Mouse (Mus musculus) CH12.LX (cell line): ENCODE results near the gene Pick1. TPM values are rescaled to one million over a fixed set of nuclear protein-coding genes. Genes with fewer than 3 reads are reported as not detected.

Experiments used
- DNase-seq: peaks from one replicate; pipeline ENCODE4 v3.0.0-alpha.2; 2013; ENCODE audit errors: extremely low read depth
- H3K27ac ChIP-seq: 2 replicates; pipeline ENCODE4 v1.5.1; 2012; ENCODE audit warnings: low read depth, mild to moderate bottlenecking, control low read depth, moderate library complexity; ENCODE audit not compliant: insufficient read depth
- H3K27me3 ChIP-seq: replicated peaks from 2 replicates; pipeline ENCODE3; 2012; ENCODE audit warnings: inconsistent platforms
- H3K36me3 ChIP-seq, 2 experiments: replicated peaks in 1 of 2; 2 replicates each; pipeline versions ENCODE3 to v1.6.1; 2012; ENCODE audit warnings: inconsistent platforms in 1 of 2, low read length in 1 of 2, mild to moderate bottlenecking in 1 of 2, mixed read lengths in 1 of 2, moderate library complexity in 1 of 2; ENCODE audit not compliant: control insufficient read depth in 1 of 2, insufficient read depth in 1 of 2
- H3K4me1 ChIP-seq, 2 experiments: 2 replicates each; pipeline ENCODE4 v1.6.1; 2012; ENCODE audit warnings: inconsistent platforms in 1 of 2, moderate library complexity in 1 of 2; ENCODE audit not compliant: insufficient read depth in 2 of 2, control insufficient read depth in 1 of 2
- H3K4me2 ChIP-seq: 2 replicates; pipeline ENCODE4 v1.6.1; 2012; ENCODE audit warnings: low read depth, mild to moderate bottlenecking, control low read depth; ENCODE audit not compliant: poor library complexity, insufficient read depth, severe bottlenecking
- H3K4me3 ChIP-seq, 3 experiments: fragments of 150-350 bp in 1 of 3; sonication (generic) in 1 of 3; replicated peaks in 1 of 3; 2 replicates each; pipeline versions ENCODE3 to v1.5.1; 2011 to 2012; ENCODE audit warnings: low read depth in 2 of 3, low read length in 2 of 3, mild to moderate bottlenecking in 2 of 3, moderate library complexity in 2 of 3, control low read depth in 1 of 3, improper control_type of control experiment in 1 of 3, inconsistent platforms in 1 of 3, mixed read lengths in 1 of 3; ENCODE audit not compliant: poor library complexity in 1 of 3
- H3K79me2 ChIP-seq: replicated peaks from 2 replicates; pipeline ENCODE4 v1.6.1; 2012; ENCODE audit warnings: mild to moderate bottlenecking, moderate library complexity; ENCODE audit not compliant: control insufficient read depth, poor library complexity, insufficient read depth, severe bottlenecking; ENCODE audit errors: extremely low read depth
- H3K9ac ChIP-seq: 2 replicates; pipeline ENCODE4 v1.6.1; 2012; ENCODE audit warnings: low read depth, mild to moderate bottlenecking, control low read depth, moderate library complexity; ENCODE audit not compliant: insufficient read depth
- H3K9me3 ChIP-seq: replicated peaks from 2 replicates; pipeline ENCODE3; 2012; ENCODE audit warnings: low read length, inconsistent platforms, mixed read lengths
- BHLHE40 ChIP-seq: IDR thresholded peaks from 2 replicates; pipeline ENCODE4 v1.6.1; 2011; ENCODE audit warnings: mild to moderate bottlenecking, low read depth, low read length, improper control_type of control experiment
- CHD1 ChIP-seq: IDR thresholded peaks from 2 replicates; pipeline ENCODE4 v1.6.1; 2012; ENCODE audit warnings: low read depth, low read length, improper control_type of control experiment, inconsistent platforms
- CHD2 ChIP-seq: IDR thresholded peaks from 2 replicates; pipeline ENCODE4 v1.6.1; 2011; ENCODE audit warnings: low read length, improper control_type of control experiment
- CTCF ChIP-seq, 2 experiments: IDR thresholded peaks in 1 of 2; conservative IDR thresholded peaks in 1 of 2; 2 replicates each; pipeline ENCODE4 v1.5.1; 2011 to 2012; ENCODE audit warnings: low read depth in 2 of 2, low read length in 2 of 2, improper control_type of control experiment in 1 of 2, inconsistent platforms in 1 of 2, mild to moderate bottlenecking in 1 of 2, moderate library complexity in 1 of 2
- E2F4 ChIP-seq: IDR thresholded peaks from 2 replicates; pipeline ENCODE4 v1.6.1; 2011; ENCODE audit warnings: low read depth, low read length, improper control_type of control experiment; ENCODE audit not compliant: insufficient replicate concordance
- ELF1 ChIP-seq: IDR thresholded peaks from 2 replicates; pipeline ENCODE4 v1.6.1; 2014; ENCODE audit warnings: low read depth, mild to moderate bottlenecking, inconsistent platforms, low read length, improper control_type of control experiment
- ETS1 ChIP-seq: conservative IDR thresholded peaks from 2 replicates; pipeline ENCODE4 v1.6.1; 2012; ENCODE audit warnings: low read depth, mild to moderate bottlenecking, inconsistent platforms, low read length, improper control_type of control experiment, moderate library complexity
- GABPA ChIP-seq: IDR thresholded peaks from 2 replicates; pipeline ENCODE4 v1.6.1; 2012; ENCODE audit warnings: low read depth, low read length, improper control_type of control experiment, inconsistent platforms; ENCODE audit not compliant: insufficient replicate concordance
- IRF4 ChIP-seq: IDR thresholded peaks from 2 replicates; pipeline ENCODE4 v1.6.1; 2014; ENCODE audit warnings: low read depth, mild to moderate bottlenecking, inconsistent platforms, low read length, improper control_type of control experiment
- JUN ChIP-seq: IDR thresholded peaks from 2 replicates; pipeline ENCODE4 v1.6.1; 2011; ENCODE audit warnings: low read depth, mild to moderate bottlenecking, low read length, improper control_type of control experiment, moderate library complexity; ENCODE audit not compliant: insufficient read depth
- JUND ChIP-seq: conservative IDR thresholded peaks from 2 replicates; pipeline ENCODE4 v1.6.1; 2011; ENCODE audit warnings: low read depth, low read length, improper control_type of control experiment
- MAFK ChIP-seq: IDR thresholded peaks from 2 replicates; pipeline ENCODE4 v1.6.1; 2011; ENCODE audit warnings: low read length, improper control_type of control experiment; ENCODE audit not compliant: insufficient replicate concordance
- MAX ChIP-seq: IDR thresholded peaks from 2 replicates; pipeline ENCODE4 v1.6.1; 2011; ENCODE audit warnings: low read length, improper control_type of control experiment
- MEF2A ChIP-seq: IDR thresholded peaks from 2 replicates; pipeline ENCODE4 v1.6.1; 2014; ENCODE audit warnings: low read depth, mild to moderate bottlenecking, inconsistent platforms, low read length, improper control_type of control experiment, borderline replicate concordance
- NELFE ChIP-seq: IDR thresholded peaks from 2 replicates; pipeline ENCODE4 v1.6.1; 2011; ENCODE audit warnings: low read depth, low read length, improper control_type of control experiment
- PAX5 ChIP-seq: IDR thresholded peaks from 2 replicates; pipeline ENCODE4 v1.6.1; 2012; ENCODE audit warnings: low read length, inconsistent platforms, mixed read lengths
- POLR2A ChIP-seq: IDR thresholded peaks from 2 replicates; pipeline ENCODE4 v1.6.1; 2011; ENCODE audit warnings: low read depth, mild to moderate bottlenecking, improper control_type of control experiment, low read length
- POLR2AphosphoS2 ChIP-seq: IDR thresholded peaks from 2 replicates; pipeline ENCODE4 v1.6.1; 2011; ENCODE audit warnings: low read depth, low read length, improper control_type of control experiment
- SIN3A ChIP-seq: IDR thresholded peaks from 2 replicates; pipeline ENCODE4 v1.6.1; 2012; ENCODE audit warnings: low read length, improper control_type of control experiment, inconsistent platforms
- SMC3 ChIP-seq: IDR thresholded peaks from 2 replicates; pipeline ENCODE4 v1.6.1; 2011; ENCODE audit warnings: low read depth, low read length, improper control_type of control experiment
- TBP ChIP-seq: conservative IDR thresholded peaks from 2 replicates; pipeline ENCODE4 v1.6.1; 2011; ENCODE audit warnings: low read depth, low read length, improper control_type of control experiment
- TCF12 ChIP-seq: IDR thresholded peaks from 2 replicates; pipeline ENCODE4 v1.6.1; 2014; ENCODE audit warnings: low read depth, mild to moderate bottlenecking, inconsistent platforms, low read length, improper control_type of control experiment
- USF1 ChIP-seq: IDR thresholded peaks from 2 replicates; pipeline ENCODE4 v1.6.1; 2014; ENCODE audit warnings: low read depth, mild to moderate bottlenecking, inconsistent platforms, low read length, improper control_type of control experiment
- USF2 ChIP-seq: conservative IDR thresholded peaks from 2 replicates; pipeline ENCODE4 v1.6.1; 2011; ENCODE audit warnings: low read depth, low read length, improper control_type of control experiment
- ZC3H11A ChIP-seq: IDR thresholded peaks from 2 replicates; pipeline ENCODE4 v1.6.1; 2012; ENCODE audit warnings: low read depth, mild to moderate bottlenecking, inconsistent platforms, low read length, improper control_type of control experiment
- ZKSCAN1 ChIP-seq: IDR thresholded peaks from 2 replicates; pipeline ENCODE4 v1.6.1; 2012; ENCODE audit warnings: low read depth, inconsistent platforms, low read length, improper control_type of control experiment, borderline replicate concordance
- dilution Hi-C: fragments of 300-500 bp; cut with MboI; formaldehyde crosslinking; loops from 2 replicates; pipeline ENCODE4 v1.14.3; 2020; ENCODE audit warnings: low sequenced_read_pairs; ENCODE audit not compliant: extremely low pct_unique_long_range_greater_than_20kb, extremely low pct_ligation_motif_present
- in situ Hi-C: fragments of 300-500 bp; cut with MboI; formaldehyde crosslinking; loops from 3 replicates; pipeline ENCODE4 v1.14.3; 2019; ENCODE audit warnings: low sequenced_read_pairs, low pct_ligation_motif_present, low pct_unique_long_range_greater_than_20kb, mixed read lengths
- polyA plus RNA-seq: library from polyadenylated mRNA; unstranded; fragments of >175 nt; gene quantifications from 2 replicates; pipeline ENCODE4 v1.2.1, GENCODE M21; 2012; ENCODE audit warnings: low read depth; ENCODE audit not compliant: insufficient read length
- total RNA-seq, 2 experiments: library from RNA; depleted of rRNA; stranded (reverse); fragments of 300-350 nt in 1 of 2; fragments of >200 nt in 1 of 2; gene quantifications; 2 replicates each; pipeline ENCODE4 v1.2.3; 2012 to 2014

Pick1 gene
- total and polyA plus RNA-seq, 3 experiments, result 13.9 to 23.4 (median 14.9) TPM

GRCm38 (mm10) chr15:79262786-79263309 is 33.9 kb downstream of the Pick1 start:
- H3K9me3 ChIP-seq, result peaks cover 24% of the 10 kb centered on the region
- TF ChIP-seq NELFE (no peak), POLR2AphosphoS2 (no peak), JUN (no peak), ZC3H11A (no peak), ELF1 (no peak), POLR2A (no peak), BHLHE40 (no peak), SMC3 (no peak), TBP (no peak), SIN3A (no peak), E2F4 (no peak), GABPA (no peak), USF2 (no peak), MAX (no peak), MAFK (no peak), PAX5 (no peak), MEF2A (no peak), CTCF (conservative IDR thresholded peaks at IDR 0.05 in 1 of 2, IDR thresholded peaks at IDR 0.05 in 1 of 2; ENCODE audit: low read depth in 2 of 2, low read length in 2 of 2) (no peak)
- H3K36me3 ChIP-seq, result no peaks in the 10 kb centered on the region
- in situ Hi-C loops (no loop called here), dilution Hi-C loops (no loop called here)
- H3K4me2 ChIP-seq, result no peak overlapping the region
- H3K4me3 ChIP-seq, result no peak overlapping the region
- H3K27me3 ChIP-seq, result peaks cover 10% of the 10 kb centered on the region
- no peak overlapping the region for H3K9ac ChIP-seq
- H3K4me1 ChIP-seq, result peaks cover 8 to 12% of the 10 kb centered on the region in 2 experiments
- no peaks in the 10 kb centered on the region for H3K79me2 ChIP-seq
- DNase-seq, result no peak
- H3K27ac ChIP-seq, result no peak overlapping the region

DNA sequence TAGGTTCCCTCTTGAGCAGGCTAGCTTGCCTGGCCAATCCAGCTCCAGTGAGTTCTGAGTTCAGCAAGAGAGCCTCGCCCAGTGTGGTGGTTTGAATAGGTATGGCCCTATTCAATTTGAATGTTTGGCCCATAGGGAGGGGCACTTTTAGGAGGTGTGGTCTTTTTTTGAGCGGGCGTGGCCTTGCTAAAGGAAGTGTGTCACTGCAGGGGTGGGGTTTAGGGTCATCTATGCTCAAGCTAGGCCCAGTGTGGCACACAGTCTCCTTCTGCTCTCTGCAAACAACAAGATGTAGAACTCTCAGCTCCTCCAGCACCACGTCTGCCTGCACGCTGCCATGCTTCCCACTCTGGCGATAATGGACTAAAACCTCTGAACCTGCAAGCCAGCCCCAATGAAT is 34.8 kb downstream of the Pick1 start:
- dilution Hi-C loops, result no loop called here
- H3K36me3 ChIP-seq, result no peaks in the 10 kb centered on the region
- no peaks in the 10 kb centered on the region for H3K79me2 ChIP-seq
- DNase-seq, result no peak
- in situ Hi-C loops, result no loop called here
- no peak overlapping the region for H3K4me3 ChIP-seq
- no peak overlapping the region for H3K27ac ChIP-seq
- no peak overlapping the region for H3K4me2 ChIP-seq
- TF ChIP-seq CTCF (conservative IDR thresholded peaks at IDR 0.05 in 1 of 2, IDR thresholded peaks at IDR 0.05 in 1 of 2; ENCODE audit: low read depth in 2 of 2, low read length in 2 of 2) (no peak), CHD1 (no peak), JUND (no peak), ZKSCAN1 (no peak), IRF4 (no peak), USF1 (no peak), SMC3 (no peak), BHLHE40 (no peak), ETS1 (no peak), CHD2 (no peak), TCF12 (no peak), ELF1 (no peak)
- peaks cover 10 to 15% of the 10 kb centered on the region in 2 experiments for H3K4me1 ChIP-seq
- peaks cover 19% of the 10 kb centered on the region for H3K9me3 ChIP-seq
- peaks cover 6% of the 10 kb centered on the region for H3K27me3 ChIP-seq
- H3K9ac ChIP-seq, result no peak overlapping the region
